Mouse (Mus musculus): ENCODE measurements around the gene Mgat5b. TPM values are rescaled to one million over a fixed set of nuclear protein-coding genes. Genes with fewer than 3 reads are reported as not detected.

Mgat5b gene
- polyA plus RNA-seq, 2 experiments = 0.78 to 3.6 TPM

- no peak overlapping the region for H3K9ac ChIP-seq (ENCODE audit: low read depth, low read length, severe bottlenecking)
- no peak for TF ChIP-seq POLR2A (IDR thresholded peaks at IDR 0.05; ENCODE audit: borderline replicate concordance, extremely low read depth, insufficient read depth, insufficient read length)
- peaks cover 22% of the 10 kb centered on the region for H3K27me3 ChIP-seq (ENCODE audit: control insufficient read depth, insufficient read depth, low read length)
- H3K4me3 ChIP-seq (replicated peaks; ENCODE audit: low read length) = no peak overlapping the region
- 65% methylated on average over 7 of the region's 7 CpGs for WGBS
- H3K9me3 ChIP-seq (ENCODE audit: control insufficient read depth, low read length) = no peaks in the 10 kb centered on the region
- H3K36me3 ChIP-seq (ENCODE audit: control insufficient read depth, insufficient read depth, low read length) = no peaks in the 10 kb centered on the region
- ATAC-seq (ENCODE audit: low FRiP score, low read depth) = no peak
- DNase-seq (ENCODE audit: low spot score) = no peak
- H3K4me1 ChIP-seq (ENCODE audit: control insufficient read depth, insufficient read depth, low read length) = no peaks in the 10 kb centered on the region; the same call in 1 of the 2 replicates
- H3K4me2 ChIP-seq (replicated peaks; ENCODE audit: low read depth, low read length, severe bottlenecking) = no peak overlapping the region
- H3K27ac ChIP-seq (replicated peaks; ENCODE audit: low read depth, low read length) = no peak overlapping the region
These were observed 71.6 kb downstream of the Mgat5b start for GRCm38 (mm10) chr11:116990231-116990630.

- no peak overlapping the region for H3K9ac ChIP-seq (ENCODE audit: low read depth, low read length, severe bottlenecking)
- no peak for ATAC-seq (ENCODE audit: low FRiP score, low read depth)
- H3K36me3 ChIP-seq (ENCODE audit: control insufficient read depth, insufficient read depth, low read length) = no peaks in the 10 kb centered on the region
- H3K9me3 ChIP-seq (ENCODE audit: control insufficient read depth, low read length) = no peaks in the 10 kb centered on the region
- no peak overlapping the region for H3K4me3 ChIP-seq (replicated peaks; ENCODE audit: low read length)
- no peaks in the 10 kb centered on the region; the same call in 1 of the 2 replicates for H3K4me1 ChIP-seq (ENCODE audit: control insufficient read depth, insufficient read depth, low read length)
- no peak for DNase-seq (ENCODE audit: low spot score)
- TF ChIP-seq POLR2A (IDR thresholded peaks at IDR 0.05; ENCODE audit: borderline replicate concordance, extremely low read depth, insufficient read depth, insufficient read length) = no peak
- no peak overlapping the region for H3K27ac ChIP-seq (replicated peaks; ENCODE audit: low read depth, low read length)
- H3K27me3 ChIP-seq (ENCODE audit: control insufficient read depth, insufficient read depth, low read length) = peaks cover 22% of the 10 kb centered on the region
- no peak overlapping the region for H3K4me2 ChIP-seq (replicated peaks; ENCODE audit: low read depth, low read length, severe bottlenecking)
- WGBS = 59% methylated on average over 8 of the region's 8 CpGs
These were observed 72.7 kb downstream of the Mgat5b start for GRCm38 (mm10) chr11:116991410-116991809.

GRCm38 (mm10) chr11:116991964-116992363, 73.3 kb downstream of the Mgat5b start:
- 53% methylated on average over 6 of the region's 6 CpGs for WGBS
- H3K4me1 ChIP-seq (ENCODE audit: control insufficient read depth, insufficient read depth, low read length) = no peaks in the 10 kb centered on the region; the same call in 1 of the 2 replicates
- no peak for TF ChIP-seq POLR2A (IDR thresholded peaks at IDR 0.05; ENCODE audit: borderline replicate concordance, extremely low read depth, insufficient read depth, insufficient read length)

GRCm38 (mm10) chr11:116994095-116994582, 75.5 kb downstream of the Mgat5b start:
- peak; percentile 73 for DNase-seq (ENCODE audit: low spot score)
- no peak overlapping the region for H3K9ac ChIP-seq (ENCODE audit: low read depth, low read length, severe bottlenecking)

More at GRCm38 (mm10) chr11:116991964-116992363, 73.3 kb downstream of the Mgat5b start:
- H3K27ac ChIP-seq (replicated peaks; ENCODE audit: low read depth, low read length) = no peak overlapping the region
- ATAC-seq (ENCODE audit: low FRiP score, low read depth) (no peak), DNase-seq (ENCODE audit: low spot score) (no peak)
- H3K27me3 ChIP-seq (ENCODE audit: control insufficient read depth, insufficient read depth, low read length) = peaks cover 22% of the 10 kb centered on the region
- no peak overlapping the region for H3K4me3 ChIP-seq (replicated peaks; ENCODE audit: low read length)
- H3K4me2 ChIP-seq (replicated peaks; ENCODE audit: low read depth, low read length, severe bottlenecking) = no peak overlapping the region
- H3K9me3 ChIP-seq (ENCODE audit: control insufficient read depth, low read length) = no peaks in the 10 kb centered on the region
- no peaks in the 10 kb centered on the region for H3K36me3 ChIP-seq (ENCODE audit: control insufficient read depth, insufficient read depth, low read length)
- H3K9ac ChIP-seq (ENCODE audit: low read depth, low read length, severe bottlenecking) = no peak overlapping the region

GRCm38 (mm10) chr11:116996976-116997375, 78.3 kb downstream of the Mgat5b start:
- no peak overlapping the region for H3K4me2 ChIP-seq (replicated peaks; ENCODE audit: low read depth, low read length, severe bottlenecking)
- no peak overlapping the region for H3K9ac ChIP-seq (ENCODE audit: low read depth, low read length, severe bottlenecking)
- H3K4me1 ChIP-seq (ENCODE audit: control insufficient read depth, insufficient read depth, low read length) = no peaks in the 10 kb centered on the region
- ATAC-seq (ENCODE audit: low FRiP score, low read depth) (no peak), DNase-seq (ENCODE audit: low spot score) (no peak)
- no peak overlapping the region for H3K4me3 ChIP-seq (replicated peaks; ENCODE audit: low read length)
- H3K27me3 ChIP-seq (ENCODE audit: control insufficient read depth, insufficient read depth, low read length) = peaks cover 22% of the 10 kb centered on the region
- 31% methylated on average over 3 of the region's 3 CpGs for WGBS
- 0 out of 2 replicates have a peak, but pooled peaks cover 3% of the 10 kb centered on the region for H3K9me3 ChIP-seq (ENCODE audit: control insufficient read depth, low read length)
- H3K27ac ChIP-seq (replicated peaks; ENCODE audit: low read depth, low read length) = no peak overlapping the region
- no peak for TF ChIP-seq POLR2A (IDR thresholded peaks at IDR 0.05; ENCODE audit: borderline replicate concordance, extremely low read depth, insufficient read depth, insufficient read length)
- no peaks in the 10 kb centered on the region for H3K36me3 ChIP-seq (ENCODE audit: control insufficient read depth, insufficient read depth, low read length)

More at GRCm38 (mm10) chr11:116994095-116994582, 75.5 kb downstream of the Mgat5b start:
- TF ChIP-seq POLR2A (IDR thresholded peaks at IDR 0.05; ENCODE audit: borderline replicate concordance, extremely low read depth, insufficient read depth, insufficient read length) = no peak
- no peaks in the 10 kb centered on the region for H3K36me3 ChIP-seq (ENCODE audit: control insufficient read depth, insufficient read depth, low read length)
- H3K4me2 ChIP-seq (replicated peaks; ENCODE audit: low read depth, low read length, severe bottlenecking) = 0 out of 2 replicates have a peak overlapping the region, but pooled peaks have one; percentile 8
- H3K4me3 ChIP-seq (replicated peaks; ENCODE audit: low read length) = no peak overlapping the region
- H3K4me1 ChIP-seq (ENCODE audit: control insufficient read depth, insufficient read depth, low read length) = no peaks in the 10 kb centered on the region
- WGBS = 3% methylated on average over 18 of the region's 18 CpGs
- 0 out of 2 replicates have a peak, but pooled peaks cover 3% of the 10 kb centered on the region for H3K9me3 ChIP-seq (ENCODE audit: control insufficient read depth, low read length)
- no peak for ATAC-seq (ENCODE audit: low FRiP score, low read depth)
- H3K27me3 ChIP-seq (ENCODE audit: control insufficient read depth, insufficient read depth, low read length) = peaks cover 22% of the 10 kb centered on the region
- no peak overlapping the region for H3K27ac ChIP-seq (replicated peaks; ENCODE audit: low read depth, low read length)

Data from limb, embryonic 14.5 days (tissue).